Mouse (Mus musculus) erythroblast, embryonic 14.5 days (primary cell): Measurements from ENCODE around the gene Recql. TPM values are rescaled to one million over a fixed set of nuclear protein-coding genes. Genes with fewer than 3 reads are reported as not detected.
"Not testable (repeated sequence)": the region's sequence is repeated elsewhere in the genome, so short reads cannot be mapped to it uniquely, and the experiment has no call there.

Source experiments
- H3K27me3 ChIP-seq: 2 replicates; pipeline ENCODE4 v1.6.1; 2012; ENCODE audit warnings: inconsistent platforms; ENCODE audit not compliant: control insufficient read depth
- H3K36me3 ChIP-seq: 2 replicates; pipeline ENCODE4 v1.6.1; 2012; ENCODE audit warnings: mild to moderate bottlenecking, inconsistent platforms; ENCODE audit not compliant: control insufficient read depth
- H3K4me1 ChIP-seq: 2 replicates; pipeline ENCODE4 v1.6.1; 2012; ENCODE audit warnings: inconsistent platforms; ENCODE audit not compliant: control insufficient read depth
- H3K4me3 ChIP-seq: replicated peaks from 2 replicates; pipeline ENCODE3; 2012; ENCODE audit warnings: moderate library complexity, mild to moderate bottlenecking, inconsistent platforms
- H3K9me3 ChIP-seq: 2 replicates; pipeline ENCODE4 v1.6.1; 2012; ENCODE audit warnings: low read length, inconsistent platforms, mixed read lengths; ENCODE audit not compliant: control insufficient read depth
- GATA1 ChIP-seq: IDR thresholded peaks from 2 replicates; pipeline ENCODE4 v1.6.1; 2012; ENCODE audit warnings: low read length, inconsistent platforms, mixed read lengths
- TAL1 ChIP-seq: IDR thresholded peaks from 3 replicates; pipeline ENCODE4 v1.6.1; 2012; ENCODE audit warnings: low read length, inconsistent platforms, mixed read lengths
- polyA plus RNA-seq: library from polyadenylated mRNA; stranded (reverse); fragments of >175 nt; gene quantifications from 2 replicates; pipeline ENCODE4 v1.2.3, GENCODE M21; 2012

The Recql gene
- polyA plus RNA-seq, 1 experiment = 0.16 TPM

GRCm38 (mm10) chr6:142369568-142369967 lies 17.3 kb downstream of the Recql start:
- TF ChIP-seq GATA1 (no peak), TAL1 (no peak)
- peaks cover 96% of the 10 kb centered on the region for H3K36me3 ChIP-seq
- H3K4me3 ChIP-seq = no peak overlapping the region

GRCm38 (mm10) chr6:142367565-142367964 lies 19.3 kb downstream of the Recql start:
- Histone ChIP-seq H3K36me3 (peaks cover 92% of the 10 kb centered on the region), H3K4me3 (no peak overlapping the region), H3K4me1 (no peaks in the 10 kb centered on the region), H3K27me3 (no peaks in the 10 kb centered on the region), H3K9me3 (no peaks in the 10 kb centered on the region)
- TF ChIP-seq TAL1 (no peak), GATA1 (no peak)

More at GRCm38 (mm10) chr6:142369568-142369967, 17.3 kb downstream of the Recql start:
- Histone ChIP-seq H3K9me3 (no peaks in the 10 kb centered on the region), H3K27me3 (no peaks in the 10 kb centered on the region), H3K4me1 (no peaks in the 10 kb centered on the region)

GRCm38 (mm10) chr6:142366473-142367018 lies 20.3 kb downstream of the Recql start:
- no peak for TF ChIP-seq GATA1
- no peak for TF ChIP-seq TAL1
- H3K36me3 ChIP-seq = peaks cover 92% of the 10 kb centered on the region
- no peaks in the 10 kb centered on the region for H3K27me3 ChIP-seq
- H3K9me3 ChIP-seq = no peaks in the 10 kb centered on the region
- H3K4me3 ChIP-seq = no peak overlapping the region
- no peaks in the 10 kb centered on the region for H3K4me1 ChIP-seq

- H3K27me3 ChIP-seq = no peaks in the 10 kb centered on the region
- H3K4me1 ChIP-seq = no peaks in the 10 kb centered on the region
- TF ChIP-seq TAL1 (no peak), GATA1 (no peak)
- H3K36me3 ChIP-seq = peaks cover 93% of the 10 kb centered on the region
- H3K9me3 ChIP-seq = no peaks in the 10 kb centered on the region
- H3K4me3 ChIP-seq = no peak overlapping the region
Observed at GRCm38 (mm10) chr6:142365742-142366472, 21.0 kb downstream of the Recql start.

DNA sequence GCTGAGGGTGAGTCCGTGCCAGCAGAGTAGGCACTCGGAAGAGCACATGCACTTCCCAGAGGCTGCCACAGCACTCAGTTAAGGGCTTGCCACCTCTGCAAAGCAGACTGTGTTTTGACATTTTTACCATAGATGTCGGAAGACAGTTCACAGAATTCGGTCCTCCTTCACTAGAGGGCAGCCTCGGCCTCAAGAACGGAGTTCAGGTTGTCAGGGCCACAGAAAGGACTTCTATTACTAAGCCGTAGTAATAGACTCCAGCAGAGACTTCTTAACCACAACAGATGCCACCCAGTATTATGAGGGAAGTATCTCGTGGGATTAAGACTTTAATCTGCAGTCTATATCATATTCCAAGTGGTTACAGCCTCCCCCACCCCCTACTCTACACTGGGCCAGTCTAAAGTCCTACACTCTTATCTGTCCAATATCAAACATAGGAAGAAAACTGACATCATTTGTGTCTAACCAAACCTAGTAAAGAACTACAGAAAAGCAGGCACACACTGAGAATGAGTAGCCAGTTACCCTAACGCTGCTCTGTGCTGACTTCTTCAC lies 23.8 kb downstream of the Recql start:
- H3K36me3 ChIP-seq = peaks cover 90% of the 10 kb centered on the region
- H3K4me3 ChIP-seq = no peak overlapping the region
- no peaks in the 10 kb centered on the region for H3K4me1 ChIP-seq
- TF ChIP-seq GATA1 = no peak
- TF ChIP-seq TAL1 = no peak
- H3K9me3 ChIP-seq = no peaks in the 10 kb centered on the region
- H3K27me3 ChIP-seq = no peaks in the 10 kb centered on the region

GRCm38 (mm10) chr6:142362036-142362435 lies 24.9 kb downstream of the Recql start:
- no peaks in the 10 kb centered on the region for H3K9me3 ChIP-seq
- no peak for TF ChIP-seq GATA1
- no peak for TF ChIP-seq TAL1
- no peak overlapping the region for H3K4me3 ChIP-seq
- no peaks in the 10 kb centered on the region for H3K27me3 ChIP-seq
- no peaks in the 10 kb centered on the region for H3K4me1 ChIP-seq
- peaks cover 84% of the 10 kb centered on the region for H3K36me3 ChIP-seq

GRCm38 (mm10) chr6:142357106-142357505 lies 29.8 kb downstream of the Recql start:
- H3K4me3 ChIP-seq = no peak overlapping the region
- no peaks in the 10 kb centered on the region; the same call in 1 of the 2 replicates for H3K4me1 ChIP-seq
- no peaks in the 10 kb centered on the region for H3K9me3 ChIP-seq
- H3K36me3 ChIP-seq = peaks cover 54% of the 10 kb centered on the region
- H3K27me3 ChIP-seq = no peaks in the 10 kb centered on the region
- TF ChIP-seq GATA1 (no peak), TAL1 (no peak)

DNA sequence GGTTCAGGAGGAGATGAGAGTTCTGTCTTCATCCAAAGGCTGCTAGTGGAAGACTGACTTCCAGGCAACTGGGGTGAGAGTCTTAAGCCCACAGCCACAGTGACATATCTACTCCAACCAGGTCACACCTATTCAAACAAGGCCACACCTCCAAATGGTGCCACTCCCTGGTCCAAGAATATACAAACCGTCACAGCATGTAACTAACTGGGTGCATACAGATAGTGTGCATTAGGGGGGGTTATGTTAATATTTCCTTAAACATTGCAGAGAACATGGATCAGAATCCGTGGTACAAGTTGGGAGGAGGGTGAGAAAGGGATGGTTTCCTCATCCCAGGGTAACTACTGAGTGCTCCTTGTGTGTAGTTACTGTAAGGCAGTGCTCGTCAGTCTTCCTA lies 34.8 kb downstream of the Recql start:
- not testable (repeated sequence) for H3K27me3 ChIP-seq, H3K4me3 ChIP-seq, H3K4me1 ChIP-seq, H3K9me3 ChIP-seq
- peaks cover 27% of the 10 kb centered on the region for H3K36me3 ChIP-seq

- Histone ChIP-seq H3K4me3 (no peak overlapping the region), H3K27me3 (no peaks in the 10 kb centered on the region), H3K36me3 (peaks cover 13% of the 10 kb centered on the region), H3K4me1 (peaks cover 17% of the 10 kb centered on the region), H3K9me3 (no peaks in the 10 kb centered on the region)
- TF ChIP-seq GATA1 (no peak), TAL1 (no peak)
Observed at GRCm38 (mm10) chr6:142347431-142348385, 39.2 kb downstream of the Recql start.
